Mouse (Mus musculus) liver, embryonic 16.5 days (tissue): Measurements from ENCODE around the gene Chst8. TPM values are rescaled to one million over a fixed set of nuclear protein-coding genes. Genes with fewer than 3 reads are reported as not detected.

Experiments
- ATAC-seq: fragments of 200-750 bp; cut with Nextera tagmentation; 2 replicates; pipeline ENCODE4 v1.8.0; 2017; ENCODE audit warnings: low read depth, mild to moderate bottlenecking, moderate number of reproducible peaks, moderate library complexity
- H3K27ac ChIP-seq: fragments of 300-500 bp; sonication (generic); 2 replicates; pipeline ENCODE4 v1.5.1; 2014; ENCODE audit warnings: mild to moderate bottlenecking, low read length
- H3K27me3 ChIP-seq: fragments of 300-500 bp; sonication (generic); 2 replicates; pipeline ENCODE4 v1.6.1; 2014; ENCODE audit warnings: low read depth, low read length, mixed read lengths; ENCODE audit not compliant: control insufficient read depth, insufficient read depth
- H3K36me3 ChIP-seq: fragments of 300-500 bp; sonication (generic); 2 replicates; pipeline ENCODE4 v1.6.1; 2014; ENCODE audit warnings: mild to moderate bottlenecking; ENCODE audit not compliant: control insufficient read depth, insufficient read depth
- H3K4me1 ChIP-seq: fragments of 300-500 bp; sonication (generic); 2 replicates; pipeline ENCODE4 v1.6.1; 2014; ENCODE audit warnings: low read depth, low read length, mixed read lengths; ENCODE audit not compliant: control insufficient read depth
- H3K4me2 ChIP-seq: fragments of 300-500 bp; sonication (generic); 2 replicates; pipeline ENCODE4 v1.6.1; 2014; ENCODE audit warnings: low read depth, low read length, mixed read lengths
- H3K4me3 ChIP-seq: fragments of 300-500 bp; sonication (generic); 2 replicates; pipeline ENCODE4 v1.5.1; 2014; ENCODE audit warnings: low read depth, mild to moderate bottlenecking, low read length
- H3K9ac ChIP-seq: fragments of 300-500 bp; sonication (generic); 2 replicates; pipeline ENCODE4 v1.6.1; 2014; ENCODE audit warnings: low read depth, low read length
- H3K9me3 ChIP-seq: fragments of 300-500 bp; sonication (generic); replicated peaks from 2 replicates; pipeline ENCODE4 v1.6.1; 2016; ENCODE audit warnings: low read length; ENCODE audit not compliant: control insufficient read depth
- WGBS: fragments of 180-500 bp; shearing (Covaris S2); extraction: QIAGEN DNeasy Blood & Tissue Kit; methylation state at CpG from one replicate; pipeline ENCODE4 v1.1.7; 2014; ENCODE audit not compliant: insufficient replicate concordance; 5-methylcytosine and 5-hydroxymethylcytosine counted together
- polyA plus RNA-seq: library from polyadenylated mRNA; unstranded; fragments of >200 nt; fragmentation: Nextera tagmentation; extraction: Ambion mirVana; gene quantifications from 2 replicates; pipeline ENCODE4 v1.2.1, GENCODE M21; 2015

The Chst8 gene
- polyA plus RNA-seq, 1 experiment from 2014 or later, result 0.33 TPM

DNA sequence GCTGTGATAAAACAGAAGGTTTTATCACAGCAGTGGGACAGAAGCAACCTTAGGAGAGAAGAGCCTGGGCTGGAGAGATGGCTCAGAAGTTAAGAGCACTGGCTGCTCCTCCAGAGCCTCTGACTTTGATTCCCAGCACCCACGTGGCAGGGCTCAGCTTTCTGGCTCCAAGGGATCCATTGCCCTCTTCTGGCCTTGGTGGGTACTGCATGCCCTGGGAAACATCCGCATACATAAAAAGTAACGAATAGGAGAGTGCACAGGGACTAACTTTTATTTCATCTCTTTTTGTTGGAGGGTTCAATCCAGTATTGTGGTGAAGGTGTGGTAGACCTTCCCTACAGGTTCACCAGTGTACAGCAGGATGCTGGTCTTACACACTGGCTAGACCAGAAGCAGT is 62.8 kb downstream of the Chst8 start:
- WGBS, result 38% methylated on average over 3 of the region's 3 CpGs
- no peak overlapping the region for H3K4me3 ChIP-seq
- no peaks in the 10 kb centered on the region for H3K9me3 ChIP-seq
- ATAC-seq, result no peak
- H3K4me1 ChIP-seq, result no peaks in the 10 kb centered on the region
- H3K36me3 ChIP-seq, result no peaks in the 10 kb centered on the region
- H3K9ac ChIP-seq, result no peak overlapping the region
- H3K27me3 ChIP-seq, result no peaks in the 10 kb centered on the region
- H3K4me2 ChIP-seq, result no peak overlapping the region
- no peak overlapping the region for H3K27ac ChIP-seq

DNA sequence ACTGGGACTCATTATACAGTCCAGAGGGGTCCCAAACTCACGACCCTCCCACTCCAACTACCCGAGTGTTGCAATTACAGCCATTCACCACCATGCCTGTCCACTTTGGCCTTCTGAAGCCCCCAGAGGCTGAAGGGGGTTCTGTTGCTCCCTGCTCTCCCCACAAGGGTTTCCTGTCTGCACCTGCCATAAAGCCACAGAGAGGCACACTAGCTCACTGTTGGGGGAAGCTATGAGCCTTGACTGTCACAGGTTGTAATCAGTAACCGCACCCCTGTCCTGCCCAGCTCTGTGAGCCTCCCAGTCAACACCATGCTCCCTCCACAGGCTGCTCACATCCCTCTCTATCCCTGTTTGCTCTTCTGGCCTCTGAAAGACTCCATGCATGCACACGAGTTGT is 64.0 kb downstream of the Chst8 start:
- ATAC-seq, result no peak
- no peaks in the 10 kb centered on the region for H3K9me3 ChIP-seq
- H3K27ac ChIP-seq, result no peak overlapping the region
- H3K4me3 ChIP-seq, result no peak overlapping the region
- H3K36me3 ChIP-seq, result no peaks in the 10 kb centered on the region
- no peaks in the 10 kb centered on the region for H3K4me1 ChIP-seq
- H3K4me2 ChIP-seq, result no peak overlapping the region
- H3K27me3 ChIP-seq, result no peaks in the 10 kb centered on the region
- WGBS, result 34% methylated on average over 4 of the region's 4 CpGs
- H3K9ac ChIP-seq, result no peak overlapping the region

DNA sequence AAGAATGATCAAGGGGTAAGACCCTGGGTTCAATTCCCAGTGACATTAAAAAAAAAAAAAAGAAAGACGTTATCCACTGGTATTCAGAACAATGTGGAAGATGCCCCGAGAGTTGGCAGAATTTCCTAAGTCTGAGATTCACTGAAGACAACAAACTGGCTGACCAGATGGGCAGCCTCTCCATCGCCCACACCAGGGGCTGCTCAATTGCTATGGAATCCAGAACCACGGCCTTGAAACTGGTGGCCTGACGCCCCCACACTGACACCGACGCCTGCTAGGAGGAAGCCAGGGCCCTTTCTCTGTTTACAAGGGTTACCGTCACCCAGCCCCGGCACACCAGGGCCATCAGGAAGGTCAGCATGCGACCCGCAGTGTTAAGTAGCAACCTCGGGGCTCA is 64.8 kb downstream of the Chst8 start:
- H3K4me2 ChIP-seq, result no peak overlapping the region
- no peak for ATAC-seq

DNA sequence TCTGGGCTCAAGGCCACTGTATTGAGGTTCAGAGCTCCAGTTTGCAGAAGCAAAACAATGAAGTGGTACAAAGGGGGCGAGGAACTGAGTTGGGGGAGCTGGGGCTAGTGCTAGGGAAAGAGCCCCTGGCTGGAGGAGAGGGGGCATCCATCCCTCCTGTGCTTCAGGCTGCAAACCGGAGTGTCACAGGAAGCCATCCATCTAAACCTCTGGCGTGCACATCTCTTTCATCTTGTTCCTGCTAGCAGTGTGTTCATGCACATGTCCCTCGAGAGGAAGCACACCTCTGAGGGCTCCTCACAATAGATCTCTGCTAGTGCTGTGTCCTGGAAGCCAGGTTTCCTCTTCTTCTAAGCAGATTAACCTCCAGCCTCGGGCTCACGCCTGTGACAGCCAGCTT is 65.9 kb downstream of the Chst8 start:
- no peaks in the 10 kb centered on the region for H3K27me3 ChIP-seq
- H3K9me3 ChIP-seq, result no peaks in the 10 kb centered on the region
- no peak for ATAC-seq
- H3K9ac ChIP-seq, result no peak overlapping the region
- H3K36me3 ChIP-seq, result no peaks in the 10 kb centered on the region
- H3K4me2 ChIP-seq, result no peak overlapping the region
- 16% methylated on average over 6 of the region's 6 CpGs for WGBS
- H3K4me3 ChIP-seq, result no peak overlapping the region
- H3K27ac ChIP-seq, result no peak overlapping the region
- no peaks in the 10 kb centered on the region for H3K4me1 ChIP-seq

More for the DNA sequence above, 64.8 kb downstream of the Chst8 start:
- WGBS, result 54% methylated on average over 12 of the region's 12 CpGs
- Histone ChIP-seq H3K36me3 (no peaks in the 10 kb centered on the region), H3K9me3 (no peaks in the 10 kb centered on the region), H3K27me3 (no peaks in the 10 kb centered on the region), H3K4me1 (no peaks in the 10 kb centered on the region), H3K27ac (no peak overlapping the region), H3K4me3 (no peak overlapping the region), H3K9ac (no peak overlapping the region)

DNA sequence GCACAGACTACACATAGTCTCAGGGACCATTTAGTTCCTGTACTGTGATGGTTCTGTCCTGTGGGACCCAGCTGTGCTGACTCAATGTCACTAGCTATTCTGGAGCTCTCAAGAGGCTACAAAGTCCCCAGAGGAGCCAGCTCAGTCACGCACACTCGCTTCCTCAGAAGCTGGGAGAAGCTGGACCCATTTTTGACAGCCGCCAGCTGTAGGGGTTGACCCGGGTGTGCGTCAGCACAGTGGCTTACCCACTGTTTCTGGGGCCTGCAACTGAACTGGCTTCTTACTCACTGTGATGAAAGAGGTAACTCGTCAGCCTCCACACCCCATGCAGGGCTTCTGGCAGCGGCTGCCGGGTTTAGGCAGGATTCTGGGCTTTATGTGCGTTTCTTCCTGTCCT is 66.3 kb downstream of the Chst8 start:
- no peak for ATAC-seq
- Histone ChIP-seq H3K27ac (no peak overlapping the region), H3K4me1 (no peaks in the 10 kb centered on the region), H3K9me3 (no peaks in the 10 kb centered on the region), H3K9ac (no peak overlapping the region), H3K4me3 (no peak overlapping the region), H3K36me3 (no peaks in the 10 kb centered on the region), H3K27me3 (no peaks in the 10 kb centered on the region), H3K4me2 (no peak overlapping the region)
- WGBS, result 44% methylated on average over 9 of the region's 9 CpGs

DNA sequence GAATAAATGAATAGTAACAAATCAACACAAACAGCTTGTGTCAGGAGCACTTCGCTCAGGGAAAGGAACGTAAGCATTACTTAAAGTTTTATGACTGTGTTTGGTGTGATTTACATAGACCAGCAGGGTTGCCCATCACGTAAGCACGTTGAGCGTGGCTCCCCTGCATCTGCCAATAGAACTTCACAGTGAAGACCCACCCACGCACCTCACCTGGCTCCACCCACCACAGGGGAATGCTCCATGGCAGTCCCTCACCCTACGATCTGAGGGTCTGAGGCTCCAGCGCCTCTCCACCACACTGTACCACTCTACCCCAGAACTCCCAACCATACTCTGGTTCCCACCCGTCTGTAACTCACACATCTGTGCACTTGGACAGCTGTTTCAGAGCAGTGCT is 67.1 kb downstream of the Chst8 start:
- no peak overlapping the region for H3K9ac ChIP-seq
- H3K27ac ChIP-seq, result no peak overlapping the region
- H3K36me3 ChIP-seq, result no peaks in the 10 kb centered on the region
- WGBS, result 60% methylated on average over 9 of the region's 9 CpGs
- H3K27me3 ChIP-seq, result no peaks in the 10 kb centered on the region
- H3K4me1 ChIP-seq, result no peaks in the 10 kb centered on the region
- no peak overlapping the region for H3K4me2 ChIP-seq
- no peak overlapping the region for H3K4me3 ChIP-seq
- H3K9me3 ChIP-seq, result no peaks in the 10 kb centered on the region
- ATAC-seq, result no peak

DNA sequence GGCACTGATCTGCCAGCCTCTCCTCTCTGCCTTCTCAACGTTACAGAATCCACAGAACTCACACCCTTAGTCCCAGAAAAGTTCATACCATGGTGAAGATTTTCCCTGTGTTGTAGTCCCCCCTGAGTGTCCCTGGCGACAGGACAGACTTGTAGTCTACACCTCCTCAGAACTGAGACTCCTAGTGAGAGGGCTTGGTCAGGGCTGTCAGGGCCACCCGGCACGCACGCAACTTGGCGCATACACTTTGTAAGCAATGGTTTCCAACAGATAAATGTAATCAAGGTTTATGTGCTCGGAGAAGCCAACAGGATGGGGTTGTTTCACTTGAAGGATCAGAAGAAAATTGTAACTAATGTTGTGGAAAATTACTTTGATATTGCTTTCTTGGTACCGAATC is 67.5 kb downstream of the Chst8 start:
- Histone ChIP-seq H3K9ac (no peak overlapping the region), H3K4me3 (no peak overlapping the region), H3K27ac (no peak overlapping the region), H3K4me1 (no peaks in the 10 kb centered on the region), H3K36me3 (no peaks in the 10 kb centered on the region), H3K4me2 (no peak overlapping the region), H3K27me3 (no peaks in the 10 kb centered on the region), H3K9me3 (no peaks in the 10 kb centered on the region)
- WGBS, result 74% methylated on average over 8 of the region's 8 CpGs
- no peak for ATAC-seq

DNA sequence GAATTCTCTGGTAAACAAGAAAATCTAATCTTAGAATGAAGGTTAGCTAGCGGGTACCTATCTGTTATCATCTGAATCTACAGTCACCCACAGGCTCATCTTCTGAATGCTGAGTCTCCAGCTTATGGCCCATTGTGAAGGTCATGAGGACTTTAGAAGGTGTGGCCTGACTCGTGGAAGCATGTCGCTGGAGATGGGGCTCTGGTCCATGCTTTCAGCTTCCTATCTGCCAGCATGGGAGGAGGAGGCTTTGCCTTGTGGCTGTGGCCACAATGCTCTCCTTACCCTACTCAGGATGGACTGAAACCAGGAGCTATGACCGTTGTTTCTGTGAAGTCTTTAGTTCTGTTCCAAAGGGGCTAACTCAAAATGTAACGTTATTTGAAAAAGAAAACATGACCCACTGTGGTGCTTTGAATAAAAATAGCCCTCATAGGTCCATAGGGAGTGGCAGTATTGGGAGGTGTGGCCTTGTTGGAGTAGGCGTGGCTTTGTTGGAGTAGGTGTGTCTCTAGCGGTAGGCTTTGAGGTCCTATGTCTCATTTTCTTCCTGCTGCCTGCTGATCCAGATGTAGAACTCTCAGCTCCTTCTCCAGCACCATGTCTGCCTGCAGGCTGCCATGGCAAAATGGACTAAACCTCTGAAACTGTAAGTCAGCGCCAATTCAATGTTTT is 69.0 kb downstream of the Chst8 start:
- ATAC-seq, result no peak
- H3K4me3 ChIP-seq, result no peak overlapping the region
- no peaks in the 10 kb centered on the region for H3K9me3 ChIP-seq
- H3K4me1 ChIP-seq, result no peaks in the 10 kb centered on the region
- H3K4me2 ChIP-seq, result no peak overlapping the region
- no peaks in the 10 kb centered on the region for H3K36me3 ChIP-seq
- WGBS, result 56% methylated on average over 8 of the region's 8 CpGs
- no peak overlapping the region for H3K9ac ChIP-seq
- H3K27me3 ChIP-seq, result no peaks in the 10 kb centered on the region
- no peak overlapping the region for H3K27ac ChIP-seq

DNA sequence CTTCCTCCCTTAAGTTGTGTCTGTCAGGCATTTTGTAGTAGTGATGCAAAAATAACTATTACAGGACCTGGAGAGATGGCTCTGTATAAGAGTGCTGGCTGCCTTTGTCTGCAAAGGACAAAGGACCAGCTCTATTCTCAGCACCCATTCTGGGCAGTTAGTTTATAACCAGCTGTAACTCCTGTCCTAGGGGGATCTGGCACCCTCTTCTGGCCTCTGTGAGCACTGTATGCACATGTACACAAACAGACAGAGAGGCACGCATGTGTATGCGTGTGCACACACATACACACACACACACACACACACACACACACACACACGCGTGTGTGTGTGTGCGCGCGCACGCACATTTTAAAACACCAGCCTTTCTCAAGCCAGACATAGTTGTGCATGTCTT is 73.1 kb downstream of the Chst8 start:
- Histone ChIP-seq H3K36me3 (no peaks in the 10 kb centered on the region), H3K27ac (no peak overlapping the region), H3K9ac (no peak overlapping the region), H3K9me3 (no peaks in the 10 kb centered on the region), H3K4me2 (no peak overlapping the region), H3K4me3 (no peak overlapping the region), H3K27me3 (no peaks in the 10 kb centered on the region), H3K4me1 (no peaks in the 10 kb centered on the region)
- no peak for ATAC-seq
- 80% methylated on average over 8 of the region's 8 CpGs for WGBS
